ENCODE assay signal across 12 mouse cellular contexts in the genomic region with DNA sequence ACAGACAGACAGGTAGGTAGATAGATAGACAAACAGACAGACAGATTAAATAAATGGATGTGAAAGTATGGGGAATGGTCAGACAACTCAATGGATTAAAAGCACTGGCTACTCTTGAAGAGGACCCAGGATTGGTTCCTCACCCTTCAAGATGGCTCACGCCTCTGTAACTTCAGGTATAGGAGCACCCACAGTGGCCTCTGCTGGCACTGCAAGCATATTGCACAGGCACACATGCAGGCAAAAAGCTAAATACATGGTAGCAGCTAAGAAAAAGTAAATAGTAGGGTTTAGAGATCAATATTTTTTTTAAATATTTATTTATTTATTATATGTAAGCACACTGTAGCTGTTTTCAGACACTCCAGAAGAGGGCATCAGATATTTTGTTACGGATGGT. TPM values are rescaled to one million over a fixed set of nuclear protein-coding genes. Genes with fewer than 3 reads are reported as not detected.
DNase-seq lines count a peak whose midpoint lies in the region; ATAC-seq and TF ChIP-seq lines count a peak whose summit lies in the region.
"Had no signal": no experiment of that assay in that cellular context is flagged by ENCODE, and none has a peak within 500 bp of the region (broad histone marks: within the 10 kb centered on the region; RNA-seq: fewer than 3 reads in every experiment).

No protein-coding gene starts in this region.

- no peak for TF ChIP-seq EP300 in liver, embryonic 14.5 days (IDR thresholded peaks at IDR 0.05; ENCODE audit: low read depth)

- no peaks in the 10 kb centered on the region for H3K27me3 ChIP-seq in liver, embryonic 14.5 days (ENCODE audit: control insufficient read depth, insufficient read depth, low read length)
- no peaks in the 10 kb centered on the region for H3K27me3 ChIP-seq in liver, embryonic 11.5 days (replicated peaks; ENCODE audit: control insufficient read depth, insufficient read depth, low read length)
- H3K27me3 ChIP-seq in E14TG2a.4 (ENCODE audit: insufficient read depth, low read length) = no peaks in the 10 kb centered on the region
- H3K27me3 ChIP-seq: embryonic facial prominence, embryonic 12.5 days; limb, embryonic 13.5 days; megakaryocyte, embryonic 14.5 days had no signal

- no peak overlapping the region for H3K4me3 ChIP-seq in liver, embryonic 14.5 days (ENCODE audit: insufficient read depth in 1 of 2, low read depth in 2 of 2, low read length in 2 of 2)
- no peak overlapping the region for H3K4me3 ChIP-seq in liver, embryonic 11.5 days (ENCODE audit: low read depth, low read length)
- no peak overlapping the region for H3K4me3 ChIP-seq in E14TG2a.4 (replicated peaks; ENCODE audit: low read length)
- no peak overlapping the region for H3K4me3 ChIP-seq in cortical plate, adult 2 months (ENCODE audit: insufficient read depth, low read length)
- H3K4me3 ChIP-seq: embryonic facial prominence, embryonic 12.5 days; limb, embryonic 13.5 days; megakaryocyte, embryonic 14.5 days had no signal

- no peaks in the 10 kb centered on the region for H3K9me3 ChIP-seq in liver, embryonic 14.5 days (ENCODE audit: control insufficient read depth, low read length)
- no peaks in the 10 kb centered on the region for H3K9me3 ChIP-seq in liver, embryonic 11.5 days (ENCODE audit: control insufficient read depth, low read length)
- no peaks in the 10 kb centered on the region for H3K9me3 ChIP-seq in E14TG2a.4 (ENCODE audit: low read length)
- H3K9me3 ChIP-seq: embryonic facial prominence, embryonic 12.5 days; limb, embryonic 13.5 days; megakaryocyte, embryonic 14.5 days had no signal

- no peak overlapping the region for H3K4me2 ChIP-seq in liver, embryonic 14.5 days (ENCODE audit: low read depth)
- no peak overlapping the region for H3K4me2 ChIP-seq in liver, embryonic 11.5 days
- H3K4me2 ChIP-seq: embryonic facial prominence, embryonic 12.5 days; limb, embryonic 13.5 days had no signal

- no peak for ATAC-seq in liver, embryonic 14.5 days (ENCODE audit: insufficient read depth)
- ATAC-seq in liver, embryonic 11.5 days (replicated peaks; ENCODE audit: low FRiP score) = no peak
- ATAC-seq: forebrain, embryonic 16.5 days had no signal

- 0 out of 4 replicates have a peak, but pooled peaks cover 0 to 2% of the 10 kb centered on the region in 2 experiments for H3K4me1 ChIP-seq in liver, embryonic 14.5 days (replicated peaks; ENCODE audit: control insufficient read depth in 2 of 2, insufficient read depth in 2 of 2, low read length in 1 of 2)
- peaks cover 6% of the 10 kb centered on the region for H3K4me1 ChIP-seq in liver, embryonic 11.5 days (replicated peaks; ENCODE audit: control insufficient read depth, insufficient read depth, low read length)
- H3K4me1 ChIP-seq in E14TG2a.4 (replicated peaks; ENCODE audit: low read depth, low read length) = peaks cover 88% of the 10 kb centered on the region
- peaks cover 9% of the 10 kb centered on the region for H3K4me1 ChIP-seq in cortical plate, adult 2 months (ENCODE audit: control insufficient read depth, insufficient read depth, low read length)

- no peak overlapping the region for H3K27ac ChIP-seq in liver, embryonic 14.5 days
- no peak overlapping the region for H3K27ac ChIP-seq in liver, embryonic 11.5 days (ENCODE audit: low read depth, low read length)
- H3K27ac ChIP-seq in cortical plate, adult 2 months (ENCODE audit: insufficient read depth, low read length) = no peak overlapping the region
- H3K27ac ChIP-seq: embryonic facial prominence, embryonic 12.5 days; limb, embryonic 13.5 days had no signal

- no peak for DNase-seq in liver, embryonic 14.5 days (ENCODE audit: low read depth in 3 of 3, low spot score in 3 of 3)
- DNase-seq in liver, embryonic 11.5 days (ENCODE audit: low spot score) = no peak
- DNase-seq in CD4-positive helper T cell, adult 2 months (ENCODE audit: low read depth, low spot score) = peak; percentile 48
- no peak for DNase-seq in c-Kit-positive CD71-positive TER-119-positive erythroid progenitor cells, embryonic 14.5 days (ENCODE audit: low spot score)
- no peak for DNase-seq in layer of hippocampus, adult 11-12 months (ENCODE audit: low spot score)
- DNase-seq: heart, adult 18-20 months had no signal

- peak; percentile 50 for TF ChIP-seq CTCF in liver, embryonic 14.5 days (IDR thresholded peaks at IDR 0.05; ENCODE audit: low read depth)
- TF ChIP-seq CTCF in E14TG2a.4 (conservative IDR thresholded peaks at IDR 0.05; ENCODE audit: low read length) = peak; percentile 52
- TF ChIP-seq CTCF in cortical plate, adult 2 months (IDR thresholded peaks at IDR 0.05; ENCODE audit: extremely low read depth, insufficient read depth, low read length) = peak; percentile 29; the same call in 1 of the 2 replicates

- H3K36me3 ChIP-seq in liver, embryonic 14.5 days (replicated peaks; ENCODE audit: control insufficient read depth, insufficient read depth, low read depth) = peaks cover 11% of the 10 kb centered on the region
- peaks cover 13% of the 10 kb centered on the region for H3K36me3 ChIP-seq in liver, embryonic 11.5 days (ENCODE audit: control insufficient read depth, insufficient read depth, low read length)
- peaks cover 41% of the 10 kb centered on the region for H3K36me3 ChIP-seq in E14TG2a.4 (ENCODE audit: insufficient read depth, low read length)

- H3K9ac ChIP-seq in liver, embryonic 14.5 days (replicated peaks) = no peak overlapping the region
- H3K9ac ChIP-seq in liver, embryonic 11.5 days (ENCODE audit: low read depth, low read length) = no peak overlapping the region
- H3K9ac ChIP-seq: embryonic facial prominence, embryonic 12.5 days; limb, embryonic 13.5 days had no signal

- 71% methylated on average over 2 of the region's 2 CpGs for WGBS in liver, embryonic 14.5 days (ENCODE audit: insufficient replicate concordance)
- WGBS in liver, embryonic 11.5 days = 92% methylated on average over 2 of the region's 2 CpGs

- TF ChIP-seq POLR2A in cortical plate, adult 2 months (IDR thresholded peaks at IDR 0.05; ENCODE audit: extremely low read depth, insufficient read depth, low read length) = no peak

RNA-seq across cellular contexts. Expression of a gene that starts 23.0 kb away (rescaled TPM):
- 7.1 and 10.3 TPM in 2 replicates for polyA plus RNA-seq in liver, embryonic 14.5 days (2012; rRNA removed)
- 7.5 and 7.9 TPM in 2 replicates for polyA plus RNA-seq in liver, embryonic 14.5 days (2014; fragmentation: Nextera tagmentation; extraction: Ambion mirVana)
- polyA plus RNA-seq in liver, embryonic 11.5 days (2014; fragmentation: Nextera tagmentation; extraction: Ambion mirVana) = 22.6 and 27.9 TPM in 2 replicates
- 36.5 and 40.8 TPM in 2 replicates for polyA plus RNA-seq in cortical plate, adult 2 months (2012; rRNA removed)
